Mouse (Mus musculus) bone marrow macrophage, adult 2 months (primary cell): ENCODE measurements around the gene Gtpbp1.

Experiments
- CTCF ChIP-seq: IDR thresholded peaks from 2 replicates; pipeline ENCODE4 v1.5.1; 2012; ENCODE audit warnings: low read depth, mild to moderate bottlenecking, low read length, moderate library complexity
- POLR2A ChIP-seq: IDR thresholded peaks from 2 replicates; pipeline ENCODE4 v1.6.1; 2012; ENCODE audit warnings: mild to moderate bottlenecking, low read depth, low read length, borderline replicate concordance

DNA sequence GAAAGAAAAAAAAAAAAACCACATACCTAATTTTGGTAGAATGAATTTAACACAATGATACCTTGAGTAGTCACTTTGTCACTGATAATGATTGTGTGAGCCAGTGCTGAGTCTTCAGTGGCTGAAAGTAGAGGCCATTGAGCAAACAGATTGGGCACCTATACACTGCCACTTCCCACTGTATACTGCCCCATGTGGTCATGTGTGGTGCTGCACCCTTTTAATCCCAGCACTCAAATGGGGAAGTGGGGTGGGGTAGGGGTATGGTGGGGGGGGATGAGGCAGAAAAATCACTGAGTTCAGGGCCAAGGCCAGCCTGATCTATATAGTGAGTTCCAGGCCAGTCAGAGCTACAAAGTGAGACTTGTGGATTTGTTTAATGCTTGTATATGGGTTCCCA lies 40.1 kb upstream of the Gtpbp1 start:
- peak; percentile 47; the same call in 1 of the 2 replicates for TF ChIP-seq CTCF
- TF ChIP-seq POLR2A = no peak
